Comparison of ENCODE assay signal across 20 mouse cellular contexts in genomic region chr4:152963001-152963400, GRCm38 (mm10).
DNase-seq lines count a peak whose midpoint lies in the region; ATAC-seq lines count a peak whose summit lies in the region.
"Had no signal": no experiment of that assay in that cellular context is flagged by ENCODE, and none has a peak within 500 bp of the region (broad histone marks: within the 10 kb centered on the region; RNA-seq: fewer than 3 reads in every experiment).

No protein-coding gene starts in this region.

- 46% methylated on average over 6 of the region's 6 CpGs for WGBS in kidney, embryonic 14.5 days
- WGBS in neural tube, embryonic 12.5 days, result 59% methylated on average over 6 of the region's 6 CpGs
- 85% methylated on average over 6 of the region's 6 CpGs for WGBS in forebrain, embryonic 15.5 days

- no peaks in the 10 kb centered on the region for H3K4me1 ChIP-seq in kidney, embryonic 14.5 days (ENCODE audit: control insufficient read depth, insufficient read depth, low read length)
- peaks cover 10% of the 10 kb centered on the region; the same call in 1 of the 2 replicates for H3K4me1 ChIP-seq in neural tube, embryonic 12.5 days
- peaks cover 7% of the 10 kb centered on the region for H3K4me1 ChIP-seq in forebrain, embryonic 15.5 days
- H3K4me1 ChIP-seq: embryonic facial prominence, embryonic 10.5 days; forebrain, embryonic 13.5 days; heart, embryonic 12.5 days had no signal

- H3K36me3 ChIP-seq in kidney, embryonic 14.5 days (ENCODE audit: control insufficient read depth, insufficient read depth, low read length), result no peaks in the 10 kb centered on the region
- no peaks in the 10 kb centered on the region for H3K36me3 ChIP-seq in neural tube, embryonic 12.5 days
- H3K36me3 ChIP-seq in forebrain, embryonic 15.5 days, result no peaks in the 10 kb centered on the region
- H3K36me3 ChIP-seq: embryonic facial prominence, embryonic 10.5 days; G1E; heart, embryonic 12.5 days; hindbrain, embryonic 10.5 days had no signal

- no peak overlapping the region for H3K4me3 ChIP-seq in kidney, embryonic 14.5 days (ENCODE audit: low read length)
- H3K4me3 ChIP-seq in neural tube, embryonic 12.5 days, result no peak overlapping the region
- H3K4me3 ChIP-seq in forebrain, embryonic 15.5 days, result no peak overlapping the region
- H3K4me3 ChIP-seq: embryonic facial prominence, embryonic 10.5 days; forebrain, embryonic 13.5 days; gastrocnemius, adult 2 months; heart, embryonic 12.5 days; hindbrain, embryonic 10.5 days had no signal

- no peak overlapping the region for H3K27ac ChIP-seq in kidney, embryonic 14.5 days (ENCODE audit: low read depth, low read length)
- no peak overlapping the region for H3K27ac ChIP-seq in neural tube, embryonic 12.5 days
- no peak overlapping the region for H3K27ac ChIP-seq in forebrain, embryonic 15.5 days (replicated peaks)
- H3K27ac ChIP-seq: embryonic facial prominence, embryonic 10.5 days; forebrain, embryonic 13.5 days; gastrocnemius, adult 2 months; hindbrain, embryonic 10.5 days had no signal

- H3K4me2 ChIP-seq in kidney, embryonic 14.5 days (replicated peaks; ENCODE audit: low read depth, low read length), result no peak overlapping the region
- no peak overlapping the region for H3K4me2 ChIP-seq in neural tube, embryonic 12.5 days (replicated peaks)
- H3K4me2 ChIP-seq in forebrain, embryonic 15.5 days (replicated peaks), result no peak overlapping the region
- H3K4me2 ChIP-seq: forebrain, embryonic 13.5 days; heart, embryonic 12.5 days had no signal

- DNase-seq in kidney, adult 11 months, result peak; percentile 27
- no peak for DNase-seq in kidney, postnatal 10 days
- peak; percentile 64 for DNase-seq in kidney, adult 9 months
- no peak for DNase-seq in neural tube, embryonic 10.5 days (ENCODE audit: extremely low spot score, low spot score)
- DNase-seq: adrenal gland, adult 8-10 months; adrenal gland, postnatal 36 days; B cell, adult 2 months; cerebellum, adult 2 months; cerebellum, postnatal 10 days; gastrocnemius, adult 2 months; gastrocnemius, postnatal 25 days had no signal

- H3K27me3 ChIP-seq in kidney, embryonic 14.5 days (ENCODE audit: control insufficient read depth, insufficient read depth, low read length), result no peaks in the 10 kb centered on the region
- H3K27me3 ChIP-seq in neural tube, embryonic 12.5 days (replicated peaks), result no peaks in the 10 kb centered on the region
- H3K27me3 ChIP-seq in forebrain, embryonic 15.5 days, result no peaks in the 10 kb centered on the region
- H3K27me3 ChIP-seq: forebrain, embryonic 13.5 days had no signal

- ATAC-seq in kidney, embryonic 14.5 days (ENCODE audit: low FRiP score, low TSS enrichment), result no peak
- ATAC-seq in neural tube, embryonic 12.5 days (ENCODE audit: low FRiP score, low read depth), result 0 out of 2 replicates have a peak, but pooled peaks have one; percentile 44
- no peak for ATAC-seq in forebrain, embryonic 15.5 days (replicated peaks)
- ATAC-seq: CD4-positive, CD25-positive, alpha-beta regulatory T cell, adult 4 months; forebrain, embryonic 13.5 days had no signal

- H3K9me3 ChIP-seq in kidney, embryonic 14.5 days (ENCODE audit: control insufficient read depth, low read length), result no peaks in the 10 kb centered on the region
- no peaks in the 10 kb centered on the region for H3K9me3 ChIP-seq in neural tube, embryonic 12.5 days
- no peaks in the 10 kb centered on the region for H3K9me3 ChIP-seq in forebrain, embryonic 15.5 days
- H3K9me3 ChIP-seq: embryonic facial prominence, embryonic 10.5 days; forebrain, embryonic 13.5 days had no signal

- H3K9ac ChIP-seq in kidney, embryonic 14.5 days (ENCODE audit: low read depth, low read length), result no peak overlapping the region
- H3K9ac ChIP-seq in neural tube, embryonic 12.5 days, result no peak overlapping the region
- no peak overlapping the region for H3K9ac ChIP-seq in forebrain, embryonic 15.5 days (replicated peaks)
- H3K9ac ChIP-seq: forebrain, embryonic 13.5 days; heart, embryonic 12.5 days had no signal

Comparison
In these comparisons a context has a peak if more than half of its experiments do, and no peak if none do; other contexts are left out.
1. DNase-seq: peak in kidney, adult 11 months (single experiment) and kidney, adult 9 months (single experiment); none in kidney, postnatal 10 days (single experiment) and neural tube, embryonic 10.5 days (single experiment).